Mouse (Mus musculus): ENCODE data around the gene Acot13.
"Not testable (repeated sequence)": the region's sequence is repeated elsewhere in the genome, so short reads cannot be mapped to it uniquely, and the experiment has no call there.

The Acot13 gene

GRCm38 (mm10) chr13:24786014-24786490, 45.3 kb downstream of the Acot13 start:
- peak; percentile 52 for DNase-seq (ENCODE audit: low read depth, low spot score)

GRCm38 (mm10) chr13:24781916-24782315, 49.4 kb downstream of the Acot13 start:
- DNase-seq (ENCODE audit: low read depth, low spot score), result no peak

GRCm38 (mm10) chr13:24778706-24779380, 52.5 kb downstream of the Acot13 start:
- DNase-seq (ENCODE audit: low read depth, low spot score), result no peak

GRCm38 (mm10) chr13:24778026-24778425, 53.3 kb downstream of the Acot13 start:
- no peak for DNase-seq (ENCODE audit: low read depth, low spot score)

- DNase-seq (ENCODE audit: low read depth, low spot score), result no peak
Observed at GRCm38 (mm10) chr13:24776146-24776844, 55.0 kb downstream of the Acot13 start.

- DNase-seq (ENCODE audit: low read depth, low spot score), result not testable (repeated sequence)
Observed at GRCm38 (mm10) chr13:24771482-24771881, 59.9 kb downstream of the Acot13 start.

Data from telencephalon, adult 2 months (tissue).